Mouse (Mus musculus) heart, embryonic 12.5 days (tissue): ENCODE data around the gene Il31ra. TPM values are rescaled to one million over a fixed set of nuclear protein-coding genes. Genes with fewer than 3 reads are reported as not detected.

ENCODE experiments used
- ATAC-seq: fragments of 200-750 bp; cut with Nextera tagmentation; 2 replicates; pipeline ENCODE4 v1.8.0; 2017; ENCODE audit warnings: moderate TSS enrichment, moderate library complexity; ENCODE audit not compliant: insufficient number of reproducible peaks, low FRiP score
- H3K27ac ChIP-seq: fragments of 300-500 bp; sonication (generic); 2 replicates; pipeline ENCODE4 v1.5.1; 2016; ENCODE audit warnings: mild to moderate bottlenecking, moderate library complexity; ENCODE audit not compliant: poor library complexity, severe bottlenecking
- H3K27me3 ChIP-seq: fragments of 300-500 bp; sonication (generic); replicated peaks from 2 replicates; pipeline ENCODE4 v1.6.1; 2016; ENCODE audit warnings: mild to moderate bottlenecking, moderate library complexity
- H3K36me3 ChIP-seq: fragments of 300-500 bp; sonication (generic); 2 replicates; pipeline ENCODE4 v1.6.1; 2016; ENCODE audit warnings: mild to moderate bottlenecking, moderate library complexity
- H3K4me1 ChIP-seq: fragments of 300-500 bp; sonication (generic); replicated peaks from 2 replicates; pipeline ENCODE4 v1.6.1; 2016; ENCODE audit warnings: mild to moderate bottlenecking
- H3K4me2 ChIP-seq: fragments of 300-500 bp; sonication (generic); 2 replicates; pipeline ENCODE4 v1.6.1; 2016; ENCODE audit warnings: mild to moderate bottlenecking, moderate library complexity
- H3K4me3 ChIP-seq: fragments of 300-500 bp; sonication (generic); 2 replicates; pipeline ENCODE4 v1.5.1; 2016; ENCODE audit warnings: mild to moderate bottlenecking
- H3K9ac ChIP-seq: fragments of 300-500 bp; sonication (generic); 2 replicates; pipeline ENCODE4 v1.6.1; 2016; ENCODE audit warnings: mild to moderate bottlenecking, moderate library complexity
- H3K9me3 ChIP-seq: fragments of 300-500 bp; sonication (generic); replicated peaks from 2 replicates; pipeline ENCODE4 v1.6.1; 2016; ENCODE audit warnings: mild to moderate bottlenecking, moderate library complexity
- WGBS: fragments of 180-500 bp; shearing (Covaris S2); methylation state at CpG from one replicate; pipeline ENCODE4 v1.1.7; 2016; 5-methylcytosine and 5-hydroxymethylcytosine counted together
- polyA plus RNA-seq: library from polyadenylated mRNA; unstranded; fragments of >200 nt; fragmentation: Nextera tagmentation; extraction: Ambion mirVana; gene quantifications from 2 replicates; pipeline ENCODE4 v1.2.1, GENCODE M21; 2016

Gene Il31ra
- polyA plus RNA-seq, 1 experiment from 2014 or later = 0.11 TPM

GRCm38 (mm10) chr13:112507691-112508090 lies 86.5 kb downstream of the Il31ra start:
- no peak overlapping the region for H3K4me3 ChIP-seq
- H3K27ac ChIP-seq = no peak overlapping the region
- H3K27me3 ChIP-seq = no peaks in the 10 kb centered on the region
- WGBS = 84% methylated on average over 13 of the region's 13 CpGs
- no peak overlapping the region for H3K9ac ChIP-seq
- H3K36me3 ChIP-seq = peaks cover 58% of the 10 kb centered on the region
- peaks cover 11% of the 10 kb centered on the region; the same call in 1 of the 2 replicates for H3K4me1 ChIP-seq
- no peaks in the 10 kb centered on the region for H3K9me3 ChIP-seq
- no peak overlapping the region for H3K4me2 ChIP-seq
- ATAC-seq = no peak

DNA sequence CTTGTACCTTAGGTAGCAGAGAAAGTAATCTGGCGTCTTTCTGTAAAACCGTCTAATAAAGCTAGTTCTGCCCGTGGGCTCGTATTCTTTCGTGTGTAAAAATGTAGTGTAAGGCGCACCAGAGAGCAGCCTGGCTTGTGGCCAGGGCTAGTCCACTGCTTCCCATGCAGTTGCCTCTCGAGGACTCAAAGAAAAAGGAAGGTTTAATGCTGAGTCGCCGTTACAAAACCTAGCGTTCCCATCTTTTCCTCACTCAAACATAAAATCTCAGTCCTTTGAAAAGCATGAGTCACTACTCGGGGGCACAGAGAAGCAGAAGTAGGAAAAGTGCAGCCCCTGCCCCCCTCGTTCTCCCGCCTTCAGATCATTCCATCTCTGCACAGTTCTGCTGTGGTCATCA lies 87.4 kb downstream of the Il31ra start:
- no peak overlapping the region for H3K4me2 ChIP-seq
- peaks cover 62% of the 10 kb centered on the region for H3K36me3 ChIP-seq
- no peaks in the 10 kb centered on the region for H3K9me3 ChIP-seq
- no peak overlapping the region for H3K27ac ChIP-seq
- no peak for ATAC-seq
- H3K4me3 ChIP-seq = no peak overlapping the region
- peaks cover 11% of the 10 kb centered on the region; the same call in 1 of the 2 replicates for H3K4me1 ChIP-seq
- no peaks in the 10 kb centered on the region for H3K27me3 ChIP-seq
- 86% methylated on average over 13 of the region's 13 CpGs for WGBS
- no peak overlapping the region for H3K9ac ChIP-seq

DNA sequence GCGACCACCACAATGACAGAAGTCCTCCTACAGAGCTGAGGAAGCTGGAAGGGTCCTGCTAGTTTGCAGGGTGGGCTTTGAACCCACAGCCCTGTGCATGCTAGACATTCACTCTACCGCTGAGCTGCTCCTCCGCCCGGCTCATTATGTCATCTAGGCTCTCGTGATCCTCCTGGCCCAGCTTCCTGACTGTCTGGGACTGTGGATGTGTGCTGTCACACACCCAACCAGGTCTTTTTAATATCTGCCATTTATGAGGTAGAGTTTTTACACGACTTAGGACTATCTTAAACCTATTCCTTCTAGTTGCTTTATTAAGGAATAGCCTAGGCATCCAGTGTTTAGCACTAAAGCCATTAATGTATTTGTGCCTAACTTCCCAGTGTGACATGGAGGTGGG lies 88.7 kb downstream of the Il31ra start:
- Histone ChIP-seq H3K9ac (no peak overlapping the region), H3K27ac (no peak overlapping the region), H3K4me3 (no peak overlapping the region), H3K36me3 (peaks cover 75% of the 10 kb centered on the region), H3K27me3 (no peaks in the 10 kb centered on the region), H3K4me2 (no peak overlapping the region), H3K9me3 (no peaks in the 10 kb centered on the region), H3K4me1 (0 out of 2 replicates have a peak, but pooled peaks cover under 1% of the 10 kb centered on the region)
- WGBS = 91% methylated on average over 6 of the region's 6 CpGs
- no peak for ATAC-seq

DNA sequence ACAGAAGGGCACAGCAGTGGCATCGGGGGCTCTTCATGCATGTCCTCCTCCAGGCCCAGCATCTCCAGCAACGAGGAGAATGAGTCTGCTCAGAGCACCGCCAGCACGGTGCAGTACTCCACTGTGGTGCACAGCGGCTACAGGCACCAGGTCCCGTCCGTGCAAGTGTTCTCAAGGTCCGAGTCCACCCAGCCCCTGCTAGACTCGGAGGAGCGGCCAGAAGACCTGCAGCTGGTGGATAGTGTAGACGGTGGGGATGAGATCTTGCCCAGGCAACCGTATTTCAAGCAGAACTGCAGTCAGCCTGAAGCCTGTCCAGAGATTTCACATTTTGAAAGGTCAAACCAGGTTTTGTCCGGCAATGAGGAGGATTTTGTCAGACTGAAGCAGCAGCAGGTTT lies 90.3 kb downstream of the Il31ra start:
- peaks cover 86% of the 10 kb centered on the region for H3K36me3 ChIP-seq
- 91% methylated on average over 13 of the region's 13 CpGs for WGBS
- H3K4me1 ChIP-seq = no peaks in the 10 kb centered on the region
- H3K4me2 ChIP-seq = no peak overlapping the region
- no peaks in the 10 kb centered on the region for H3K27me3 ChIP-seq
- H3K4me3 ChIP-seq = no peak overlapping the region
- no peaks in the 10 kb centered on the region for H3K9me3 ChIP-seq
- no peak overlapping the region for H3K9ac ChIP-seq
- ATAC-seq = no peak
- no peak overlapping the region for H3K27ac ChIP-seq

GRCm38 (mm10) chr13:112500466-112500865 lies 93.7 kb downstream of the Il31ra start:
- H3K9ac ChIP-seq = no peak overlapping the region
- peaks cover 86% of the 10 kb centered on the region for H3K36me3 ChIP-seq
- WGBS = 92% methylated on average over 9 of the region's 9 CpGs
- H3K4me1 ChIP-seq = no peaks in the 10 kb centered on the region
- H3K27me3 ChIP-seq = no peaks in the 10 kb centered on the region
- H3K27ac ChIP-seq = no peak overlapping the region
- no peak overlapping the region for H3K4me2 ChIP-seq
- no peak overlapping the region for H3K4me3 ChIP-seq
- no peaks in the 10 kb centered on the region for H3K9me3 ChIP-seq
- no peak for ATAC-seq

GRCm38 (mm10) chr13:112500027-112500426 lies 94.1 kb downstream of the Il31ra start:
- H3K27me3 ChIP-seq = no peaks in the 10 kb centered on the region
- H3K4me1 ChIP-seq = no peaks in the 10 kb centered on the region
- no peak overlapping the region for H3K27ac ChIP-seq
- no peak overlapping the region for H3K4me2 ChIP-seq
- H3K36me3 ChIP-seq = peaks cover 86% of the 10 kb centered on the region
- H3K4me3 ChIP-seq = no peak overlapping the region
- 86% methylated on average over 4 of the region's 4 CpGs for WGBS
- no peak overlapping the region for H3K9ac ChIP-seq
- ATAC-seq = no peak
- H3K9me3 ChIP-seq = no peaks in the 10 kb centered on the region

DNA sequence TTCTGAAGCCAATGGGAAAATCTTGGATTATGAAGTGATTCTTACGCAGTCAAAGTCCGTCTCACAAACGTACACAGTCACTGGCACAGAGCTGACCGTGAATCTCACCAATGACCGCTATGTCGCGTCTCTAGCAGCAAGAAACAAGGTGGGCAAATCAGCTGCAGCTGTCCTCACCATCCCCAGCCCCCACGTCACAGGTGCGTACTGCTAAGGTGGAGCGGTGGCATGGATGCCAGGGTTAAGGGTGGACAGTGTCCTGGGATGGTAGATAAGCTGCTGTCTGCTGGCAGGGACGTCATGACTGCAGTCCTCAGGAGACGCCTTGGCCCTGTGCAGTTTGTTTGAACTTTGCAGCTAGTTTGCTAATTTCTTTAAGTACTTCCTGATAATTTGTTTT lies 99.6 kb downstream of the Il31ra start:
- no peaks in the 10 kb centered on the region for H3K27me3 ChIP-seq
- H3K4me2 ChIP-seq = no peak overlapping the region
- peaks cover 7% of the 10 kb centered on the region for H3K4me1 ChIP-seq
- no peak overlapping the region for H3K4me3 ChIP-seq
- peaks cover 76% of the 10 kb centered on the region for H3K36me3 ChIP-seq
- no peak overlapping the region for H3K9ac ChIP-seq
- no peak for ATAC-seq
- no peak overlapping the region for H3K27ac ChIP-seq
- 92% methylated on average over 12 of the region's 12 CpGs for WGBS
- H3K9me3 ChIP-seq = no peaks in the 10 kb centered on the region

DNA sequence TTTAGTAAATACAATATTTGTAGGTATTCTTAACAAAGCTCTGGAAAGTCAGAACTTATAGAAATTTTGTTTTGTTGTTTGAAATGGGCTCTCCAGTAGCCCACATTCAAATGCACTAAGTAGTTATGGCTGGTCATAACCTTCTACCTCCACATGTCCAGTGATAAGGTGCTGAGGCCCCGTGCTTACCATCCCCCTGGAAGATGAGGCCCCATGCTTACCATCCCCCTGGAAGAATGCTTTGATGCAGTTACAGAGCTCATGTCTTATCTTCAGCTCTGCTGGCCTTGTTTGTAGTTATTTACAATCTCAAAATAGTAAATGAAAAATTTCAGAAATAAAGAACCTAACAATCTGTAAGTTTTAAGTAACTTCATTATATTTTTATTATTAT lies 101.9 kb downstream of the Il31ra start:
- Histone ChIP-seq H3K4me2 (no peak overlapping the region), H3K4me1 (peaks cover 7% of the 10 kb centered on the region), H3K36me3 (peaks cover 69% of the 10 kb centered on the region), H3K27ac (no peak overlapping the region), H3K27me3 (no peaks in the 10 kb centered on the region), H3K9me3 (no peaks in the 10 kb centered on the region), H3K4me3 (no peak overlapping the region), H3K9ac (no peak overlapping the region)
- ATAC-seq = no peak
- 29% methylated on average over 1 of the region's 1 CpGs for WGBS

GRCm38 (mm10) chr13:112491636-112492284 lies 102.4 kb downstream of the Il31ra start:
- no peak for ATAC-seq
- 86% methylated on average over 14 of the region's 14 CpGs for WGBS
- H3K4me1 ChIP-seq = peaks cover 7% of the 10 kb centered on the region
- H3K9me3 ChIP-seq = no peaks in the 10 kb centered on the region
- no peak overlapping the region for H3K27ac ChIP-seq
- H3K4me2 ChIP-seq = no peak overlapping the region
- no peak overlapping the region for H3K9ac ChIP-seq
- H3K36me3 ChIP-seq = peaks cover 69% of the 10 kb centered on the region
- H3K4me3 ChIP-seq = no peak overlapping the region
- no peaks in the 10 kb centered on the region for H3K27me3 ChIP-seq

GRCm38 (mm10) chr13:112490036-112490435 lies 104.1 kb downstream of the Il31ra start:
- Histone ChIP-seq H3K9me3 (0 out of 2 replicates have a peak, but pooled peaks cover 3% of the 10 kb centered on the region), H3K36me3 (peaks cover 71% of the 10 kb centered on the region), H3K4me3 (no peak overlapping the region), H3K4me2 (no peak overlapping the region), H3K4me1 (peaks cover 7% of the 10 kb centered on the region), H3K9ac (no peak overlapping the region), H3K27me3 (no peaks in the 10 kb centered on the region), H3K27ac (no peak overlapping the region)
- 55% methylated on average over 3 of the region's 3 CpGs for WGBS
- peak; percentile 88 for ATAC-seq

GRCm38 (mm10) chr13:112486676-112487075 lies 107.5 kb downstream of the Il31ra start:
- H3K27ac ChIP-seq = no peak overlapping the region
- peaks cover 83% of the 10 kb centered on the region for H3K36me3 ChIP-seq
- no peak overlapping the region for H3K4me3 ChIP-seq
- no peak for ATAC-seq
- no peaks in the 10 kb centered on the region for H3K4me1 ChIP-seq
- H3K27me3 ChIP-seq = no peaks in the 10 kb centered on the region
- 94% methylated on average over 5 of the region's 5 CpGs for WGBS
- H3K9me3 ChIP-seq = 0 out of 2 replicates have a peak, but pooled peaks cover 3% of the 10 kb centered on the region
- no peak overlapping the region for H3K9ac ChIP-seq
- no peak overlapping the region for H3K4me2 ChIP-seq

- no peak overlapping the region for H3K27ac ChIP-seq
- H3K4me3 ChIP-seq = no peak overlapping the region
- H3K36me3 ChIP-seq = peaks cover 83% of the 10 kb centered on the region
- H3K9me3 ChIP-seq = 0 out of 2 replicates have a peak, but pooled peaks cover 3% of the 10 kb centered on the region
- no peaks in the 10 kb centered on the region for H3K4me1 ChIP-seq
- no peak for ATAC-seq
- H3K4me2 ChIP-seq = no peak overlapping the region
- H3K27me3 ChIP-seq = no peaks in the 10 kb centered on the region
- H3K9ac ChIP-seq = no peak overlapping the region
- WGBS = 96% methylated on average over 5 of the region's 5 CpGs
Measured at GRCm38 (mm10) chr13:112486236-112486635, 107.9 kb downstream of the Il31ra start.
